Mouse (Mus musculus): ENCODE data around the gene Capsl.

Gene Capsl

DNA sequence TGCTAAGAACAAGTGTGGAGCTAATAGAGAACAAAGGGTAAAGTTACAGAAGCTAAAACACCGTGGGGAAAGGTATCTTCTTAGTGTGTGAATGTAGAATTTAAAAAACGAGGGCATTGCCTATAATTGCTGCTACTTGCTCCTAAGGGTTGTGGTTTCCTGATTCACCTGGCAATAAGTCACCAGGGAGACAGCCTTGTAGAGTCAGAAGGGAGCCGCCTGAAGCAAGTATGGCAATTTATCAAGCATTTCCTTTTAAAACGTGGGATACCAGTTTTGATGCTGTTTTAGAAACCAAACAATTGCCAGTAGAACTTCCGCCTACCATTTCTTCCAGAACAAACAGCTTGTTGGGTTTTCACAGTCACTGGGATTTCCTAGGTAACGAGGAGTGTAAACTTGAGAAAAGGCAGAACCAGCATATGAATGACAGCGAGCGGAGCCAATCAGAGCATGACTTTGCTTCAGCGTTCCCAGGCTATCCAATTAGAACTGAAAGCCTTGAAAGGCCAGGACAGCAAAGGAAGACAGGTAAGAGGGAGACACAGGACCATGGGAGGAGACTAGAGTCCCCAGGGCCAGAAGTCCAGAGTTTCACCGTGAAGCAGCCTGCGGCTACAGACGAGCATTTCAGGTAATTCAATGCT lies at the start of gene Capsl:
TSS of gene Capsl (plus strand) at position 495 of the 647 bp plus-strand sequence.
- peak; percentile 67 for DNase-seq (ENCODE audit: low read depth)

GRCm38 (mm10) chr15:9409475-9409874 lies 26.4 kb upstream of the Capsl start:
- DNase-seq (ENCODE audit: low read depth), result no peak

- DNase-seq (ENCODE audit: low read depth), result no peak
Observed at GRCm38 (mm10) chr15:9421163-9421562, 14.7 kb upstream of the Capsl start.

GRCm38 (mm10) chr15:9427849-9428248 lies 8.0 kb upstream of the Capsl start:
- DNase-seq (ENCODE audit: low read depth), result no peak

- DNase-seq (ENCODE audit: low read depth), result no peak
Observed at GRCm38 (mm10) chr15:9429843-9430242, 6.0 kb upstream of the Capsl start.

- peak; percentile 3 for DNase-seq (ENCODE audit: low read depth)
Observed at GRCm38 (mm10) chr15:9451999-9452398, 16.2 kb downstream of the Capsl start.

DNA sequence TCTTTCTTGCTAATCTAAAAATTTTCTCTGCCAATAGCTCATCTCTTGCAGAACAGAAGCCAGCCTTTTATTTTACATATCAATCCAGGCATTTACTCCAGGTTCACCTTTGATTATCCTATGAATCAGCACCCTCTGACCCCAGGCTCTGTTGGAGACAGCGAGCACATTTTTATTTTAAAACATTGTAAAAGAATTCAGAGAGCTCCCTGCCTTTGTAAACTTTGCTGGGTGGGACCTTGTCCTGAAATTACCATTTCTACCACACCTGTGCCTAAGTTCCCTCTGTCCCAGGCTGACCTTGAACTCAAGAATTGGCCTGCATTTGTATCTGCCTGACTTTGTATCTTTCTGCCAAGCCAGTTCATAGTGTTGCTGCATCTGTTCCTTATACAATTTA lies 17.0 kb downstream of the Capsl start:
- no peak for DNase-seq (ENCODE audit: low read depth)

DNA sequence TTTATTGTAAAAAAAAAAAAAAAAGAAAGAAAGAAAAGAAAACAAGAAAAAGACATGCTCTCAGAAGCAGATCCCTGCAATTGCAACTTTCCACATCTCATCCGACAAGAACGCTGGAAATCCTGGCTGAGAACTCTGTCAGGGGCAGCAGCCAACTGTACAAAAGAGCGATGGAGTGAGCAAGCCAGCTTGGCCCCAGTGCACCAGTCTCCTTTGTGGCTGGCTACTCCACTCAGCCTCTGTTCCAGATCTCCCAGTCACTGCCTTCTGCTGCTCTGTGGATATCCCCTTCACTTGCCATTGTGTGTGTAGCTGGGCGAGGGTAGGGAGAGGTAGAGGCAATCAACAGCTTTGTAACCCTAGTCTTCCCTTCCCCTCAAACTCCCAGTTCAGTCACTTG lies 18.4 kb downstream of the Capsl start:
- DNase-seq (ENCODE audit: low read depth), result no peak

DNA sequence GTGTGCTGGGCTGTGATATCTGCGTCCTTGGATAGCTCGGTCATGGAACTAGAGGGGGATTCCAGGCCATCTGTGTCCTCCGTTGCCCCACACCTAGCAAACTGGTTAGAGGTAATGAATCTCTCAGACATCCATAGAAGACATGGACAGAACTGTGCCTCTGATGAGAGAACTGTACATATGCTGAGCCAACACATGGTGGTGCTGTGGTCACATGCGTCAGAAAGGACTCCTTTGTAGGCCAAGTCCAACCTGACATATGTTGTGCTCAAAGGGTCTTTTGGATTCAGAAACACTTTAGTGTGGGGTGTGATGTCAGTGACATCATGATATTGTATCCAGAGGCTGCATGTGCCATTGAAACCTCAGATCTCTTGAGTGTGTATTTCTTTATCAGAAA lies 19.4 kb downstream of the Capsl start:
- peak; percentile 57 for DNase-seq (ENCODE audit: low read depth)

GRCm38 (mm10) chr15:9463521-9464027 lies 27.7 kb downstream of the Capsl start:
- DNase-seq (ENCODE audit: low read depth), result no peak

- no peak for DNase-seq (ENCODE audit: low read depth)
Observed at GRCm38 (mm10) chr15:9464039-9464438, 28.2 kb downstream of the Capsl start.

DNA sequence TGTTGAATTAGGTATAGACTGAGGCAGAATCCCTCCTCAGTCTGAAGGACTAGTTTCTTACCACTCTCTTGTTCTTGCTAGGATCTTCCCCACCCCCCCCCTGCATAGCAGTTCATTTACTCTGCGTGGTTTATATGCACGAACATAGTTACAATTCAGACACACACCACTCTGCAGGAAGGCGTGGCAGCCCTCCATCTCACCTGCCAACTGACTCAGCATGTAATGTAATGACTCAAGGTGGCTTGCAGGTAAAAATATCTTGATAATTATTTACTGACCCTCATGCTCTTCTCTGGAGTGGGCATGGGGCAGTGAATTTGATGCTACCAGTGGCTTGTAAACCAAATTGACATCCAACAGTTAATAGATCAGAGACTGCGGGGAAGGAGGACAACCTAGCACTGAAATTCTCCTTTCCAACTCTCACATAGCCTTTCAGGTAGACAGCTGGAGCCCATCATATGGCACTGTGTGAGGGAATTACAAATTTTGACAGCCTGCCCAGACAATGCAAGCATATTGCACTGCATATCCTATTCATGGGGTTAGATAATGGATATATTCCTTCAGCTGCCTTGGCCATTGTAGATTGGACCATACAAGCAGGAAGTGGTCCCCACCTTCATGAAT lies 35.3 kb downstream of the Capsl start:
- DNase-seq (ENCODE audit: low read depth), result no peak

DNA sequence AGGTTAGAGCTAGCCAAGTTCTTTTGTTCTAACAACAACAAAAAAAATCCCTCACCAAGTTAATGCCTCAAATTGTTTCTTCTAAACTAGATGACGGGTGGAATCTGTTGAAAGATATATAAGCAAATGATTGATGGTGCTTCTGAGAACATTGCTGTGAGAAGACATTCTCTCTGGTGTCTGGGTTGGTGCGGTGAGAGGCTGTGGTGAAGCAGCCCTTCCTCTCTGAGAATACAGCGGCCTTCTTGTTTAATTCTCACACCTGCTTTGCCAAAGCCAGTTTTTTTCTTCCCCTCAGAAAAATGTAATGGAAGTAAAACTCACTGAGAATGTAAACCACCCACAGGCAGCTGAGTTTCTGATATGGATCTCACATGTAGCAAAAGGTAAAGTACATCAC lies 36.3 kb downstream of the Capsl start:
- no peak for DNase-seq (ENCODE audit: low read depth)

- no peak for DNase-seq (ENCODE audit: low read depth)
Observed at GRCm38 (mm10) chr15:9472618-9473017, 36.8 kb downstream of the Capsl start.

GRCm38 (mm10) chr15:9473188-9473587 lies 37.4 kb downstream of the Capsl start:
- no peak for DNase-seq (ENCODE audit: low read depth)

DNA sequence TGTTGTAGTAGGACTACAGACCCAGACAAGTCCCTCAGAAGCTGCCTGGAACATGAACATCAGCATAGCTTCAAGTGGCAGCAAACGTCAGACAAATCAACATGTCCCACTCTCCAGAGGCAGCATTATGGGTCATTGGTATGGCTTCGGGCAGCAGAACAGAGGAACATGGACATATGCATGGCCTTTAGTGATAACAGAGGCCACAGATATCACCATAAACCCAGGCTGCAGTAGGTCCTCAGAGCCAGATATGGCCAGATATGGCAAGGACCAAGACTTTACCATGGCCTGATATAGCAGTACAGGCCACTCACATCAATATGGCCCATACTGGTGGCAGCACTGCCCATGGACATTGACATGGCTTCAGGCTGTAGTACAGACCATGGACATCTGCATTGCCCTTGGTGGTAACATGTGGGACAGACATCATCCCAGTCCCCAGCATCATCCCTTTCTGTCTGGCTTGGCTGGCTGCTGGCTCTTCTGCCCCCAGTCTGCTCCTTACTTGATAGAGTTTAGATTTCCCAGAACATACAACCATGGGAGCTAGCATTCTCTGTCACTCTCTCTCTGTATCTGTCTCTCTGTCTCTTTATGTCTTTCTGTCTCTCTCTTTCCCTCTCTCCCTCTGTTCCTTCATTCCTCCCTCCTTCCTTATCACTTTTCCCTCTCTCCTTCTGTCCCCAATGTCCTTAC lies 53.7 kb downstream of the Capsl start:
- no peak for DNase-seq (ENCODE audit: low read depth)

DNA sequence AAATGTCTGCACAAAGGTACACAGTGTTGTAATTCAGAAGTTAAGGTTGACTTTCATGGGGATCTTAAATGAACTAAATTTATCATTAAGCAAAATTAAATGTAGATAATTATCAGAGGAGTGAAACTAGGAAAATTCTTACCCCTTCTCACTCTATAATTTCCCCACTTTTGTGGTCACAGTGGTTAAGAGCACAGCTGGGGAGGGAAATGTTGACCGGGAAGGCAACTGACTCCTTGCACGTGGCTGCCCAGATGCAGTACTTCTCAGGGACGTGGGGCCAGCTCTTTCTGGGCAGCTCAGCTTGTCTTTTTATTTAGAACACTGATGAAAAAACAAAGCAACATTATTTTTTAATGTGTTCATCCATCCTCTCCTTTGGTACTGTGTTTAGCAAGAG lies 56.2 kb downstream of the Capsl start:
- no peak for DNase-seq (ENCODE audit: low read depth)

All from NIH3T3 (cell line).